Mouse (Mus musculus): Measurements from ENCODE around the gene Phlpp1.

GRCm38 (mm10) chr1:106221964-106222363, 50.4 kb downstream of the Phlpp1 start:
- no peak for TF ChIP-seq POLR2A (IDR thresholded peaks at IDR 0.05; ENCODE audit: insufficient read depth, low read depth, low read length)
- TF ChIP-seq CTCF (IDR thresholded peaks at IDR 0.05; ENCODE audit: insufficient read depth, low read depth, low read length), result no peak
